Mouse (Mus musculus): Measurements from ENCODE around the gene Zfp106. TPM values are rescaled to one million over a fixed set of nuclear protein-coding genes. Genes with fewer than 3 reads are reported as not detected.

Gene Zfp106
- polyA plus RNA-seq, 1 experiment from 2014 or later, result 32.5 TPM

DNA sequence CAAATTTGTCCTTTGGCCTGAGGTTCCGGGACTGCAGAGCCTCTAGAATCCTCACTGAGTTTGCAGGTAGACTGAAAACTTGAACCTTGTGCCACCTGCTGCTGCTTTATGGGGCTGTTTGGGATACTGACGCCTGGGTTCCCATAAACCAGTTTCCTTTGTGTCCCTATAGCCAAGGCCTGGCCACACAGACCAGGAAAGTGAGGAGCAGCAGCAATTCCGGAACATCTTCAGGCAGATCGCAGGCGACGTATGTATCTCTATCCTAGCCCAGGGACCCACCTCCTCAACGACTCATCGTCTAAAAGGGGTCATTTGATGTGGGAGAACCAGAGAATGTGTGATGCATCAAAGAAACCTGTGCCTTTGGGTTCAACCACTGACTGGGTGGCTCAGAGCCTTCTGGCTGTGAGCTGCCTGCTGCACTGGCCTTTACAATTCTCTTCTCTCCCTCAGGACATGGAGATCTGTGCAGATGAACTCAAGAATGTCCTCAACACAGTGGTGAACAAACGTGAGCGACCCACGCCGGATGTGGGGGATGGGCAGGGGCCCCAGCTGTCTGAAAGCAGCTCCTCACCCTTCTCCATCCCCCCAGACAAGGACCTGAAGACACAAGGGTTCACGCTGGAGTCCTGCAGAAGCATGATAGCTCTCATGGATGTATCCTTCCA lies 61.6 kb downstream of the Zfp106 start:
- 57% methylated on average over 13 of the region's 13 CpGs for WGBS
- no peak for TF ChIP-seq CTCF (IDR thresholded peaks at IDR 0.05; ENCODE audit: low read depth)
- no peak for ATAC-seq (replicated peaks; ENCODE audit: low FRiP score, low read depth)
- no peak for DNase-seq (ENCODE audit: low spot score)
- H3K9ac ChIP-seq (ENCODE audit: low read depth, low read length), result no peak overlapping the region
- H3K9me3 ChIP-seq (replicated peaks; ENCODE audit: low read length), result no peaks in the 10 kb centered on the region
- no peak overlapping the region for H3K4me2 ChIP-seq (ENCODE audit: low read length)
- H3K4me1 ChIP-seq (replicated peaks; ENCODE audit: insufficient read depth, low read length), result 0 out of 2 replicates have a peak, but pooled peaks cover 4% of the 10 kb centered on the region
- no peak overlapping the region for H3K4me3 ChIP-seq (replicated peaks; ENCODE audit: low read depth, low read length)
- peaks cover 7% of the 10 kb centered on the region; the same call in 1 of the 2 replicates for H3K36me3 ChIP-seq (ENCODE audit: insufficient read depth, low read length)
- no peak overlapping the region for H3K27ac ChIP-seq
- no peaks in the 10 kb centered on the region for H3K27me3 ChIP-seq (ENCODE audit: insufficient read depth, low read length)

DNA sequence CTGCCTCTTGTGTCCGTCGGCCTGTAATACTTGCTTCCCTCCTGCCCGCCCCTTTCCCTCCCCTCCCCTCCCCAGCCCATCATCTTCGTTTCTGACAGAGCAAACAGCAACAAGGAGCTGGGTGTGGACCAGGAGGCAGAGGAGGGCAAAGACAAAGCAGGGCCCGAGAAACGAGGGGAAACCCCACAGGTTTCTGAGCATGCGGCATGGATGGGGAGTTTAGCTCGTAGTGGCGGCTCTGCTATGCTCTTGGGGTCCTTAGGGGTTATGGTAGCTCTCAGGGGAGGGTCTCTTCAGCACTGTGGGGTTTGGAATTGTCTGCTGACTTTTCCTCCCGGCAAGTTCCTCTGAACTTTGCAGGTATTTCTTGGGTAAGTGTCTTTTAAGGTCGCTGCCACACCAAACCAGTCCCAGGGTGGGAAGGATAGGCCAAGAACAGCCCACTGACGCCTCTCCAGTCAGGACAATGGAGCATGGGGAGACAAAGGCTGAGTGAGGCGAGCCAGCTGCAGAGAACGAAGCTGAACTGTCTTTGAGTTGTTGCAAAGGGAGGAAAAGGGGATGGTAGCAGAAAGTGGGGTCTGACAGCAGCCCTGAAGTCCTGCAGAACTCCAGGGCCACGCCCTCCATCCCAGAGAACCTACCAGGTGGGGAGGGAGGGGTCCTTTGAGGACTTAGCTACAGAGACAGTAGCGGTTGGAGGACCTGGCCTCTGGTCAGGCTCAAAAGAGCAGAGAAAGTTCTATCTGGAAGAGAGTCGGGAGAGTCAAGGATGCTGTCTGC lies 62.3 kb downstream of the Zfp106 start:
- H3K4me2 ChIP-seq (ENCODE audit: low read length), result no peak overlapping the region

DNA sequence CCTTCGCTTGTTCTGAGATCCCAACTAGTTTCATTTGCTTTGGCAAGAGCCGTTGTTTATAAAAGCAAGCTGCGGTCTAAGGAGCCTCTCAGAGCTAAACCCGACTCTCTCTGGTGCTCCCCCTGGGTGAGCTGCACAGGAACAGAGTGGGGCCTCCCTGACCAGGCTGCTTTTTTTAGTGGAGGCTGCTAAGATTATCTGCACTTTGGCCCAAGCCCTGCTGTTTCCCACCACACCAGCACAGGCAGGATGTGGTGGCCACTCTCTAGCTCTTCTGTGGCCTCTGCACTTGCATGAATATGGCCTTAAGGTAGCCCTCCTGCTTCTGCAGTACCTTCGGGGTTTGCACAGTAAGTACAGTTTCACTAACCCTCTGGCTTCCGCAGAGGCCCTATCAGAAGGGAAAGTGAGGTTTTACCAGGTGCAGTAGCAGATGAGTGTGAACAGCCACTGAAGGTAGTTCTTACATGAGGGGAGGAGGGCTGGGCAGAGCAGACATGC lies 63.6 kb downstream of the Zfp106 start:
- Histone ChIP-seq H3K4me2 (ENCODE audit: low read length) (no peak overlapping the region), H3K36me3 (ENCODE audit: insufficient read depth, low read length) (no peaks in the 10 kb centered on the region), H3K9me3 (replicated peaks; ENCODE audit: low read length) (no peaks in the 10 kb centered on the region), H3K27me3 (ENCODE audit: insufficient read depth, low read length) (no peaks in the 10 kb centered on the region), H3K4me1 (replicated peaks; ENCODE audit: insufficient read depth, low read length) (0 out of 2 replicates have a peak, but pooled peaks cover 4% of the 10 kb centered on the region), H3K9ac (ENCODE audit: low read depth, low read length) (no peak overlapping the region), H3K4me3 (replicated peaks; ENCODE audit: low read depth, low read length) (no peak overlapping the region), H3K27ac (no peak overlapping the region)
- no peak for TF ChIP-seq CTCF (IDR thresholded peaks at IDR 0.05; ENCODE audit: low read depth)
- ATAC-seq (replicated peaks; ENCODE audit: low FRiP score, low read depth) (no peak), DNase-seq (ENCODE audit: low spot score) (peak; percentile 20)
- WGBS, result 49% methylated on average over 6 of the region's 6 CpGs

More for the DNA sequence above, 62.3 kb downstream of the Zfp106 start:
- H3K27ac ChIP-seq, result no peak overlapping the region
- ATAC-seq (replicated peaks; ENCODE audit: low FRiP score, low read depth), result no peak
- H3K4me1 ChIP-seq (replicated peaks; ENCODE audit: insufficient read depth, low read length), result 0 out of 2 replicates have a peak, but pooled peaks cover 4% of the 10 kb centered on the region
- no peak for DNase-seq (ENCODE audit: low spot score)
- no peaks in the 10 kb centered on the region for H3K9me3 ChIP-seq (replicated peaks; ENCODE audit: low read length)
- H3K36me3 ChIP-seq (ENCODE audit: insufficient read depth, low read length), result peaks cover 7% of the 10 kb centered on the region; the same call in 1 of the 2 replicates
- no peak for TF ChIP-seq CTCF (IDR thresholded peaks at IDR 0.05; ENCODE audit: low read depth)
- WGBS, result 44% methylated on average over 17 of the region's 17 CpGs
- H3K9ac ChIP-seq (ENCODE audit: low read depth, low read length), result no peak overlapping the region
- no peak overlapping the region for H3K4me3 ChIP-seq (replicated peaks; ENCODE audit: low read depth, low read length)
- no peaks in the 10 kb centered on the region for H3K27me3 ChIP-seq (ENCODE audit: insufficient read depth, low read length)

DNA sequence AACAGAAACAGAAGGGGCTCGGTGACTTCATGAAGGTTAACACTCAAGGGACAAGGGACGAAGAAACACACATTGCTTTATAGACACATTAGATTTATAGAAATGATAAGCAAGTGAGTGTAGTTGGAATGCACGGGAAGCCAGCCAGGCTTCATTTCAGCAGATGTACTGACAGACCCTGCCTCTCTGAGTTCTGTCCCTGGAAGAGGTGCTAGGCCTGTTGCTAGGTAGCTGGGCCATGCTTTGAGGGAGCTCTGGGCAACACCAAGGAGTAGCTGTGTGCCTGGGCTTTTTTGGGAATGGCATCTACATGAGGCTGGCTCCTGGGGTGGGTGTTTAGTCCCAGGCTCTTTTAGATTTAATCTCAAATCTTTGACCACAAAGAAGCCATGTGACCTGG lies 67.1 kb downstream of the Zfp106 start:
- WGBS, result 48% methylated on average over 3 of the region's 3 CpGs

DNA sequence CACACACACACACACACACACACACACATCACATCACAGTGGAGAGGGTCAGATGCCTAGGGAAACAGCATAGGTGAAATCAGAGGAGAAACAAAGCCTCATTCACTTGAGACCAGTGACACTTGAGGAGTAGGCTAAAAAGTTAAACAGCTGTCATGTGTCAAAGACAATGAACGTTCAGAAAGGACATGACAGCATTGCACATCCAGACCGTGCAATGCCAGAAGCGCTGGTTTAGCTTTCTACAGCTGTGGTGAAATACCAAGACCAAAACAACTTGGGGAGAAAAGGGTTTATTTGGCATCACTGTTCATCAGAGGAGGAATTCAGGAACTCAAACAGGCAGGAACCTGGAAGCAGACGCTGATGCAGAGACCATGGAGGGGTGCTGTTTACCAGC lies 70.4 kb downstream of the Zfp106 start:
- H3K36me3 ChIP-seq (ENCODE audit: insufficient read depth, low read length), result no peaks in the 10 kb centered on the region
- no peak overlapping the region for H3K4me2 ChIP-seq (ENCODE audit: low read length)
- TF ChIP-seq CTCF (IDR thresholded peaks at IDR 0.05; ENCODE audit: low read depth), result no peak
- no peak for DNase-seq (ENCODE audit: low spot score)
- no peak overlapping the region for H3K27ac ChIP-seq
- 34% methylated on average over 4 of the region's 4 CpGs for WGBS
- no peaks in the 10 kb centered on the region for H3K27me3 ChIP-seq (ENCODE audit: insufficient read depth, low read length)
- H3K4me3 ChIP-seq (replicated peaks; ENCODE audit: low read depth, low read length), result no peak overlapping the region
- H3K9ac ChIP-seq (ENCODE audit: low read depth, low read length), result no peak overlapping the region
- ATAC-seq (replicated peaks; ENCODE audit: low FRiP score, low read depth), result no peak
- H3K4me1 ChIP-seq (replicated peaks; ENCODE audit: insufficient read depth, low read length), result no peaks in the 10 kb centered on the region
- no peaks in the 10 kb centered on the region for H3K9me3 ChIP-seq (replicated peaks; ENCODE audit: low read length)

More for the DNA sequence above, 67.1 kb downstream of the Zfp106 start:
- DNase-seq (ENCODE audit: low spot score), result no peak
- Histone ChIP-seq H3K4me1 (replicated peaks; ENCODE audit: insufficient read depth, low read length) (0 out of 2 replicates have a peak, but pooled peaks cover 4% of the 10 kb centered on the region), H3K27ac (no peak overlapping the region), H3K4me2 (ENCODE audit: low read length) (no peak overlapping the region), H3K4me3 (replicated peaks; ENCODE audit: low read depth, low read length) (no peak overlapping the region), H3K9me3 (replicated peaks; ENCODE audit: low read length) (no peaks in the 10 kb centered on the region), H3K27me3 (ENCODE audit: insufficient read depth, low read length) (no peaks in the 10 kb centered on the region), H3K36me3 (ENCODE audit: insufficient read depth, low read length) (no peaks in the 10 kb centered on the region), H3K9ac (ENCODE audit: low read depth, low read length) (no peak overlapping the region)
- ATAC-seq (replicated peaks; ENCODE audit: low FRiP score, low read depth), result no peak
- TF ChIP-seq CTCF (IDR thresholded peaks at IDR 0.05; ENCODE audit: low read depth), result no peak

DNA sequence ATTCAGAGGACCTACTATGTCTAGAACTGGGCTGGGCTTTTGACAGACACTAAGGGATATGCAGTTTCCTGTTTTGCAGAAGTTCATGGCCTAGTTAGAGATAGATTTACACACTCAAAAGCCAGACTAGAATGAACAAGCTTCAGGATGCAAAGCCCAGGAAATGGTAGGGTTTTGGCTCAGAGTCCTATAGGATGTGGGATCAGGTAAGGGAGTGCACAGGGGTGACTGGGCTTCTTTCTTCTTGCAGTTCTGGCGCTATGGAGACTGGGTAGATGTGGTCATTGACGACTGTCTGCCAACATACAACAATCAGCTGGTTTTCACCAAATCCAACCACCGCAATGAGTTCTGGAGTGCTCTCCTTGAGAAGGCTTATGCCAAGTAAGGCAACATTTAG lies 79.4 kb downstream of the Zfp106 start:
- DNase-seq (ENCODE audit: low spot score) (no peak), ATAC-seq (replicated peaks; ENCODE audit: low FRiP score, low read depth) (no peak)
- H3K9ac ChIP-seq (ENCODE audit: low read depth, low read length), result no peak overlapping the region
- H3K27ac ChIP-seq, result no peak overlapping the region
- TF ChIP-seq CTCF (IDR thresholded peaks at IDR 0.05; ENCODE audit: low read depth), result no peak
- H3K27me3 ChIP-seq (ENCODE audit: insufficient read depth, low read length), result no peaks in the 10 kb centered on the region
- 91% methylated on average over 3 of the region's 3 CpGs for WGBS
- no peaks in the 10 kb centered on the region for H3K36me3 ChIP-seq (ENCODE audit: insufficient read depth, low read length)
- H3K4me3 ChIP-seq (replicated peaks; ENCODE audit: low read depth, low read length), result no peak overlapping the region
- no peak overlapping the region for H3K4me2 ChIP-seq (ENCODE audit: low read length)
- no peaks in the 10 kb centered on the region for H3K4me1 ChIP-seq (replicated peaks; ENCODE audit: insufficient read depth, low read length)
- no peaks in the 10 kb centered on the region for H3K9me3 ChIP-seq (replicated peaks; ENCODE audit: low read length)

Data from kidney, postnatal 0 days (tissue).